Mouse (Mus musculus) thymus, postnatal 0 days (tissue): ENCODE results near the gene Zfp945. TPM values are rescaled to one million over a fixed set of nuclear protein-coding genes. Genes with fewer than 3 reads are reported as not detected.
"Not testable (repeated sequence)": the region's sequence is repeated elsewhere in the genome, so short reads cannot be mapped to it uniquely, and the experiment has no call there.

Experiments
- DNase-seq: peaks from one replicate; pipeline ENCODE4 v3.0.0-alpha.2; 2015; ENCODE audit warnings: low spot score
- polyA plus RNA-seq: library from polyadenylated mRNA; unstranded; fragments of >200 nt; fragmentation: Nextera tagmentation; extraction: Ambion mirVana; gene quantifications from 2 replicates; pipeline ENCODE4 v1.2.1, GENCODE M21; 2015

Zfp945 gene
- 12.9 and 16.6 TPM in 2 replicates for polyA plus RNA-seq

GRCm38 (mm10) chr17:22866845-22867481, at the start of gene Zfp945:
Zfp945 (minus strand) TSS chr17:22867134.
- DNase-seq, result peak; percentile 58

- DNase-seq, result no peak
These were observed 21.4 kb upstream of the Zfp945 start for GRCm38 (mm10) chr17:22888302-22888701.

- no peak for DNase-seq
These were observed 17.2 kb upstream of the Zfp945 start for GRCm38 (mm10) chr17:22884059-22884698.

DNA sequence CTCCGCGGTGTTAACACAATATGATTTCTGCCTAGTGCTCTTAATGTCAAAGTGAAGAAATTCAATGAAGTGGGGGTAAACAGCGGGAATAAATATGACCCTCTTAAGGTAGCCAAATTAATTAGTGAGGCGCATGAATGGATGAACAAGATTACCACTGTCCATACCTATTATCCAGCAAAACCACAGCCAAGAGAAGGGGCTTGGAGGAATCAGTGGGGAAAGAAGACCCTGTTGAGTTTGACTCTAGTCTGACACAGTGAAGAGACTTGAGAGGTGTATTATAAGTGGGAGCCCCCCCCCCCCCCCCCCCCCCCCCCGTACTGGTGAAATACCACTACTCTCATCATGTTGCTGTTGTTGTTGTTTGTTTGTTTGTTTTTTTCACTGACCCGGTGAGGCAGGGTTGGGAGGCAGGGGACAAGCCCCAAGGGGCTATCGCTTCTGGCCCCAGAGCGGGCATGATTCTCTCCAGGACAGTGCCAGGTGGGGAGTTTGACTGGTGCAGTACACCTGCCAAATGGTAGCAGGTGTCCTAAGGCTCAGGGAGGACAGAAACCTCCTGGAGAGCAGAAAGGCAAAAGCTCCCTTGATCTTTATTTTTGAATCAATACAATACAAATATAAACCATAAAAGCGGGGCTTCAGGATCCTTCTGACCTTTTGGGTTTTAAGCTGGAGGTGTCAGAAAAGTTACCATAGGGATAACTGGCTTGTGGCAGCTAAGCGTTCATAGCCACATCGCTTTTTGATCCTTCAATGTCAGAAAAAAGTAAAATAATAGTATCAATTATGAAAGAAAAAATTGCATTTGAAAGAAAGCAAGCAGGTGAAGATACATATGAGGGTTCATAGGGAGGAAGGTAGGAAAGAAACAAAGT, 10.7 kb upstream of the Zfp945 start:
- no peak for DNase-seq

DNA sequence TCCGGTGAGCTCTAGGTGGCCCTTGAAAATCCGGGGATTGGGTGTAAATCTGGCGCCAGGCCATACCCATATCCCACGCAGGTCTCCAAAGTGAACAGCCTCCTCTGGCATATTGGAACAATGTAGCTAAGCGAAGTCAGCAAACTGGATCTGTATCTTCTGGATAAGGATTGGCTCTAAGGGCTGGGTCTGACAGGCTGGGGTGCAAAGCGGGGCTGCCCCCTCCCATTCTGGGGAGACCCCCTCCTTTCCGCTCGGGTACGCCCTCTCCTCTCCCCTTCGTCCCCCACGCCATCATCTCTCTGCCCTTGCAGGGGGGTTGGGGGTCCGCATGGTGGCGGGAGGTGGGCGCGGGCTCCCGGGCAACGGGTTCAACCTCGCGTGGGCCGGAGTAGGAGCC, 9.4 kb upstream of the Zfp945 start:
- DNase-seq, result no peak

DNA sequence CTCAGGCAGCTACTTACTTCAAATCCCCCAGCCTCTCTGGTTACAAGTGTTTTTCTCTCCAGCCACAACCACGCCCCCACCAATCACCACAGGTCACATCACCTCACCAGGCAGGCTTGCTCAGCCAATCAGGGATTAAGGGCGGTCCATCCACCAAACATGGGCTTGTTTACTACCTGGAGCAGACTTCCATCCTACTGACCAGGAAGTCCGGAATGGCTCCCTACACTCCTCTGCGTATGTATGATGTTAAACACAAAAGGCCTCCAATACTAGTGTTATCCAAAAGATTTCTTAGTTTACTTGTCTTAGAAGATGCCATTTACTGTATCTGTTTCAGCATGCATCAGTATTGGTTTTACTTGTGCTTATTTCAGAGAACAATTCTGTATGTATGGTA, 8.6 kb upstream of the Zfp945 start:
- not testable (repeated sequence) for DNase-seq

GRCm38 (mm10) chr17:22866421-22866844, 501 bp downstream of the Zfp945 start:
- DNase-seq, result peak; percentile 37

DNA sequence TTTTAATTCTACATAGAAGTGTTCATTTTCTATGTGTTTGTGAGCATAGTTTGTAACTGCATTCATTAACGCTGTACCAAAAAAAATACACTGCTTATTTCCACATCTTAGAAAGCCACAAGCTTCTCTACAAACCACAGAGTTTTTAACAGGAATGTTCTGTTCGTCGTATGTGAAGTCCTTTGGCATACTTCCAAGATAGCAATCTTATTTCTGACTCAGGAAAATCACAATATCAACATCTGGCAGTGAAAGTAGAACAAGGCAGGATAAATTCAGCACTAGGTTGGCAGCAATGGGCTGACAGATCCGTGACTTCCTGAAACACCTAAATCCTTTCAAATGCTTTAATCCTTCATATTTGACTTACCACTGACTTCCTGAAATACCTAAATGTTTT, 45.8 kb downstream of the Zfp945 start:
- no peak for DNase-seq

- no peak for DNase-seq
These were observed 48.7 kb downstream of the Zfp945 start for GRCm38 (mm10) chr17:22818199-22818595.

- peak; percentile 20 for DNase-seq
These were observed 49.3 kb downstream of the Zfp945 start for GRCm38 (mm10) chr17:22817471-22818198.

DNA sequence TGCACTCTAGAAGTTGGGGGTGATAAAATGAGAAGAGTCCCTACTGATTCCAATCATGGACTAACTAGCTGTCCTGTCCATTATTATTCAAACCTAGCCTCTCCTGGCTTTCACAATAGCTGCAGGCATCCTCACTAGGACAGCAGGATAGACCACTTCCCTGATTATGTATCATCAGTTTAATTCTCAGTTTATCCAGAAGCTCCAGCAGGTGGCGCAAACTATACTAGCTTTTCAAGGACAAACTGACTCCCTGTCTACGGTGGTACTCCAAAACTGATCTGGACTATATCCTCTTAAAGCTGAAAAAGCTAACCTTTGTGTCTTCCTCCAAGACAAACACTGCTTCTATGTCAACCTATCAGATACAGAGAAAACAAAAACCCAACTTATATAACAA, 67.2 kb downstream of the Zfp945 start:
- DNase-seq, result peak; percentile 8

Other genes with a start within 250 kb of the Zfp945 start
- not detected in 2 replicates for gene Vmn2r113, start 75.8 kb upstream of the Zfp945 start, polyA plus RNA-seq
- gene Vmn2r-ps130, start 194.0 kb upstream of the Zfp945 start, polyA plus RNA-seq, result not detected in 2 replicates